Mouse (Mus musculus): Measurements from ENCODE around the gene Rbbp7. TPM values are rescaled to one million over a fixed set of nuclear protein-coding genes. Genes with fewer than 3 reads are reported as not detected.
A peak's percentile ranks its signal among the peaks of the same experiment; 100 is the strongest.

Gene Rbbp7
- total RNA-seq, 4 experiments from 2014 or later, result 171 to 259 (median 210) TPM

GRCm38 (mm10) chrX:162828016-162828415 lies 67.8 kb downstream of the Rbbp7 start:
- peak; percentile 23 for DNase-seq

Other genes with a start within 250 kb of the Rbbp7 start
- gene Reps2, start 116.8 kb upstream of the Rbbp7 start, total RNA-seq (2022), result 1 to 10 TPM; 2.9 to 4.8 (median 3.9) TPM
- 10 to 100 TPM; 18.6 to 22.7 (median 19.8) TPM for gene Txlng, start 69.1 kb downstream of the Rbbp7 start, total RNA-seq (2022)
- 10 to 100 TPM; 72.3 to 92.9 (median 81.5) TPM for gene Syap1, start 128.0 kb downstream of the Rbbp7 start, total RNA-seq (2022)
- gene Ctps2, start 140.8 kb downstream of the Rbbp7 start, total RNA-seq (2022), result 10 to 100 TPM; 68.1 to 84.6 (median 77.2) TPM
- gene S100g, start 204.2 kb downstream of the Rbbp7 start, total RNA-seq (2022), result not detected

Data from adrenal gland, adult 8-10 months (tissue).